Mouse (Mus musculus): ENCODE results near the gene Sema3b.

DNA sequence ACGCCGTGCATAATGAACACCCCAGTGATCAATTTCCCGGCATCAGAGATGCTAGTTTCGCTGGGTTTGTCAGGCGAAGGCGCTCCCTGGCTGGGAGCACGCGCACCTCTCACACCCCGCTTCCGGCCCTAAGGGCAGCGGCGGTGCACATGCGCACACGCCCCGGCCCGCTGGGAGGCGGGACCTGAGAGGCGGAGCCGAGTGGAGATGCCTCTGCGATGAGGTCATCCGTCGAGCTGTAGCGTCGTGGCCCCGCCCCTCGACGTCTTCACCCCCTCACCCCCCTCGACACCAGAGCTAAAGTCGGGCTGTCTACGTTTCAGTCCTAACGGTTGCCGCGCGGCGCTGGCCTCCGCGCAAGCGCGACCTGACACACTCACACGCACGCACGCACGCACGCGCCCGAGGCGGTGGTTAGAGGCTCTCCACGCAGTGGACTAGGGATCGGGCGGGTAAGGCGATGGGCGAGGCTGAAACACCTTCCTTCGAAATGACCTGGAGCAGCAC, 54.7 kb downstream of the Sema3b start:
- TF ChIP-seq CTCF (IDR thresholded peaks at IDR 0.05; ENCODE audit: extremely low read depth, insufficient read depth, low read length) (no peak), POLR2A (IDR thresholded peaks at IDR 0.05; ENCODE audit: extremely low read depth, insufficient read depth, low read length) (peak; percentile 90)

Measured in cortical plate, adult 2 months (tissue).